Mouse (Mus musculus) stomach, postnatal 0 days (tissue): ENCODE data around the gene Bmp7. TPM values are rescaled to one million over a fixed set of nuclear protein-coding genes. Genes with fewer than 3 reads are reported as not detected.

ENCODE experiments used
- ATAC-seq: fragments of 200-750 bp; cut with Nextera tagmentation; 2 replicates; pipeline ENCODE4 v1.8.0; 2017; ENCODE audit not compliant: low FRiP score, low TSS enrichment
- DNase-seq: peaks from one replicate; pipeline ENCODE4 v3.0.0-alpha.2; 2016; ENCODE audit warnings: low spot score
- H3K27ac ChIP-seq: fragments of 300-500 bp; sonication (generic); replicated peaks from 2 replicates; pipeline ENCODE4 v1.5.1; 2014; ENCODE audit warnings: mild to moderate bottlenecking, control low read depth
- H3K27me3 ChIP-seq: fragments of 300-500 bp; sonication (generic); 2 replicates; pipeline ENCODE4 v1.6.1; 2014; ENCODE audit warnings: low read length; ENCODE audit not compliant: control insufficient read depth, insufficient read depth
- H3K36me3 ChIP-seq: fragments of 300-500 bp; sonication (generic); 2 replicates; pipeline ENCODE4 v1.6.1; 2014; ENCODE audit warnings: low read length, mixed read lengths; ENCODE audit not compliant: control insufficient read depth, insufficient read depth
- H3K4me1 ChIP-seq: fragments of 300-500 bp; sonication (generic); replicated peaks from 2 replicates; pipeline ENCODE4 v1.6.1; 2014; ENCODE audit warnings: antibody characterized with exemption; ENCODE audit not compliant: control insufficient read depth, insufficient read depth
- H3K4me2 ChIP-seq: fragments of 300-500 bp; sonication (generic); replicated peaks from 2 replicates; pipeline ENCODE4 v1.6.1; 2014; ENCODE audit warnings: low read depth, mild to moderate bottlenecking, control low read depth, moderate library complexity
- H3K4me3 ChIP-seq: fragments of 300-500 bp; sonication (generic); 2 replicates; pipeline ENCODE4 v1.5.1; 2014; ENCODE audit warnings: low read depth, low read length, control low read depth
- H3K9ac ChIP-seq: fragments of 300-500 bp; sonication (generic); 2 replicates; pipeline ENCODE4 v1.6.1; 2014; ENCODE audit warnings: mild to moderate bottlenecking, low read length, control low read depth, mixed read lengths
- H3K9me3 ChIP-seq: fragments of 300-500 bp; sonication (generic); 2 replicates; pipeline ENCODE4 v1.6.1; 2016; ENCODE audit warnings: low read length; ENCODE audit not compliant: control insufficient read depth
- CTCF ChIP-seq: IDR thresholded peaks from 2 replicates; pipeline ENCODE4 v1.5.1; 2016; ENCODE audit warnings: antibody characterized with exemption, low read depth, mild to moderate bottlenecking, moderate library complexity
- EP300 ChIP-seq: optimal IDR thresholded peaks from 2 replicates; pipeline ENCODE3; 2016; ENCODE audit warnings: antibody characterized with exemption
- WGBS: fragments of 180-500 bp; shearing (Covaris S2); extraction: QIAGEN DNeasy Blood & Tissue Kit; methylation state at CpG from one replicate; pipeline ENCODE4 v1.1.7; 2014; 5-methylcytosine and 5-hydroxymethylcytosine counted together
- microRNA-seq: library from miRNA; unstranded; fragments of <30 nt; microRNA quantifications from one replicate; pipeline ENCODE4, GENCODE M21; 2016
- polyA plus RNA-seq: library from polyadenylated mRNA; unstranded; fragments of >200 nt; fragmentation: Nextera tagmentation; extraction: Ambion mirVana; gene quantifications from 2 replicates; pipeline ENCODE4 v1.2.1, GENCODE M21; 2015

The Bmp7 gene
- polyA plus RNA-seq, 1 experiment from 2014 or later, result 8.2 TPM

- H3K9me3 ChIP-seq, result no peaks in the 10 kb centered on the region
- no peak overlapping the region for H3K4me2 ChIP-seq
- WGBS, result 84% methylated on average over 11 of the region's 11 CpGs
- no peak for TF ChIP-seq CTCF
- TF ChIP-seq EP300, result no peak
- no peaks in the 10 kb centered on the region for H3K27me3 ChIP-seq
- ATAC-seq, result no peak
- H3K4me1 ChIP-seq, result no peaks in the 10 kb centered on the region; the same call in 1 of the 2 replicates
- no peak for DNase-seq
- H3K9ac ChIP-seq, result no peak overlapping the region
- H3K4me3 ChIP-seq, result no peak overlapping the region
- H3K36me3 ChIP-seq, result no peaks in the 10 kb centered on the region
- H3K27ac ChIP-seq, result no peak overlapping the region
Measured at GRCm38 (mm10) chr2:172825785-172826145, 114.4 kb downstream of the Bmp7 start.

- Histone ChIP-seq H3K27ac (0 out of 2 replicates have a peak overlapping the region, but pooled peaks have one; percentile 30), H3K4me1 (no peaks in the 10 kb centered on the region; the same call in 1 of the 2 replicates), H3K27me3 (no peaks in the 10 kb centered on the region), H3K9ac (no peak overlapping the region), H3K36me3 (no peaks in the 10 kb centered on the region), H3K4me2 (peak overlapping the region; percentile 47), H3K4me3 (no peak overlapping the region), H3K9me3 (no peaks in the 10 kb centered on the region)
- ATAC-seq, result peak; percentile 53
- DNase-seq, result peak; percentile 83
- TF ChIP-seq CTCF (peak; percentile 89), EP300 (no peak)
- 15% methylated on average over 43 of the region's 43 CpGs for WGBS
Measured at GRCm38 (mm10) chr2:172824906-172825784, 115.0 kb downstream of the Bmp7 start.

GRCm38 (mm10) chr2:172818631-172819230, 121.4 kb downstream of the Bmp7 start:
- DNase-seq (no peak), ATAC-seq (no peak)
- Histone ChIP-seq H3K4me3 (no peak overlapping the region), H3K36me3 (no peaks in the 10 kb centered on the region), H3K27ac (no peak overlapping the region), H3K9ac (no peak overlapping the region), H3K4me1 (no peaks in the 10 kb centered on the region), H3K27me3 (no peaks in the 10 kb centered on the region), H3K9me3 (no peaks in the 10 kb centered on the region), H3K4me2 (no peak overlapping the region)
- TF ChIP-seq EP300 (no peak), CTCF (no peak)
- WGBS, result 76% methylated on average over 10 of the region's 10 CpGs

Small RNAs within 50 kb of the gene (microRNA-seq; reads per million reads assigned to microRNA genes)
- gene Gm22773, result not detected

Other genes starting within 250 kb of the Bmp7 start
- 0.02 TPM in 2 replicates for gene Spo11, start 37.4 kb upstream of the Bmp7 start, polyA plus RNA-seq
- 66.8 and 68.7 TPM in 2 replicates for gene Rae1, start 59.8 kb upstream of the Bmp7 start, polyA plus RNA-seq
- gene Rbm38, start 80.2 kb upstream of the Bmp7 start, polyA plus RNA-seq, result 24.9 and 25.4 TPM in 2 replicates
- gene Ctcfl, start 179.2 kb upstream of the Bmp7 start, polyA plus RNA-seq, result 0.07 TPM in 1 of 2 replicates, not detected in the other
- 0.59 and 0.70 TPM in 2 replicates for gene Pck1, start 212.7 kb upstream of the Bmp7 start, polyA plus RNA-seq